Mouse (Mus musculus): ENCODE measurements around the gene Cbs.

Cbs gene

GRCm38 (mm10) chr17:31590846-31591245 lies 46.2 kb downstream of the Cbs start:
- DNase-seq (ENCODE audit: low spot score in 2 of 2) = no peak

GRCm38 (mm10) chr17:31588726-31589125 lies 48.3 kb downstream of the Cbs start:
- no peak for DNase-seq (ENCODE audit: low spot score in 2 of 2)

- DNase-seq (ENCODE audit: low spot score in 2 of 2) = no peak
Measured at GRCm38 (mm10) chr17:31588115-31588514, 48.9 kb downstream of the Cbs start.

GRCm38 (mm10) chr17:31583781-31584180 lies 53.3 kb downstream of the Cbs start:
- DNase-seq (ENCODE audit: low spot score in 2 of 2) = no peak

GRCm38 (mm10) chr17:31583185-31583584 lies 53.9 kb downstream of the Cbs start:
- no peak for DNase-seq (ENCODE audit: low spot score in 2 of 2)

- peak in 1 of 2 experiments; percentile 24 for DNase-seq (ENCODE audit: low spot score in 2 of 2)
Measured at GRCm38 (mm10) chr17:31580344-31580743, 56.7 kb downstream of the Cbs start.

GRCm38 (mm10) chr17:31576394-31577175 lies 60.5 kb downstream of the Cbs start:
- no peak for DNase-seq (ENCODE audit: low spot score in 2 of 2)

GRCm38 (mm10) chr17:31574662-31575061 lies 62.4 kb downstream of the Cbs start:
- no peak for DNase-seq (ENCODE audit: low spot score in 2 of 2)

GRCm38 (mm10) chr17:31571689-31572088 lies 65.3 kb downstream of the Cbs start:
- DNase-seq (ENCODE audit: low spot score in 2 of 2) = no peak

- DNase-seq (ENCODE audit: low spot score in 2 of 2) = peak in 1 of 2 experiments; percentile 60
Measured at GRCm38 (mm10) chr17:31570321-31570925, 66.6 kb downstream of the Cbs start.

GRCm38 (mm10) chr17:31569756-31570155 lies 67.3 kb downstream of the Cbs start:
- no peak for DNase-seq (ENCODE audit: low spot score in 2 of 2)

GRCm38 (mm10) chr17:31566276-31566675 lies 70.8 kb downstream of the Cbs start:
- DNase-seq (ENCODE audit: low spot score in 2 of 2) = no peak

GRCm38 (mm10) chr17:31565141-31566056 lies 71.6 kb downstream of the Cbs start:
- peak; percentile 45 to 47 for DNase-seq (ENCODE audit: low spot score in 2 of 2)

GRCm38 (mm10) chr17:31564858-31565140 lies 72.2 kb downstream of the Cbs start:
- no peak for DNase-seq (ENCODE audit: low spot score in 2 of 2)

GRCm38 (mm10) chr17:31564015-31564857 lies 72.8 kb downstream of the Cbs start, which contains the start of gene Pknox1:
Gene Pknox1, plus strand, starts transcription at chr17:31564734.
- peak; percentile 98 to 99 for DNase-seq (ENCODE audit: low spot score in 2 of 2)

- peak; percentile 33 to 41 for DNase-seq (ENCODE audit: low spot score in 2 of 2)
Measured at GRCm38 (mm10) chr17:31563632-31564014, 73.4 kb downstream of the Cbs start.

- no peak for DNase-seq (ENCODE audit: low spot score in 2 of 2)
Measured at GRCm38 (mm10) chr17:31559021-31559789, 77.8 kb downstream of the Cbs start.
